Mouse (Mus musculus): Measurements from ENCODE around the gene Olfr323. TPM values are rescaled to one million over a fixed set of nuclear protein-coding genes. Genes with fewer than 3 reads are reported as not detected.

Gene Olfr323
- not detected for polyA plus RNA-seq (2014; fragmentation: Illumina TruSeq; extraction: RNeasy Lipid Tissue Mini Kit (QIAGEN cat#74804))

DNA sequence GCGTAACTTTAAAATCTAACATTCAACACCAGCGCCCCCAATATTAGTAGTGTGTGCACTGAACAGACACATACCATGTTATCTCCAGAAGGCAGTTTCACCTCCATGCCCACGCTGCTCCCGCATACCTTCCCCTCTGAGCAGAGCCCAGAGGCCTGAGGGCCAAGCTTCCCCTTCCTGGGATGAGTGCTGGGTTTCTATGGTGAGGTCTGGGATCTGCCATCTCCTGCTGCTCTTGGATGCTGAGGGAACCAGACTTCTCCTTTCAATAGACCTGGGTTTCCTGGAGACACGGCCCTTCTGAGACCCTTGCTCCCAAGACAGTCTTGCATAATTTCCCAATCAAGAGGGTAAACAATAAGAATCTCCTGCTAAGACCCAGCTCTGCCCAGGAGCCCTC lies at the start of gene Olfr323:
TSS of gene Olfr323 (minus strand) at position 101 of the 400 bp plus-strand sequence.

DNA sequence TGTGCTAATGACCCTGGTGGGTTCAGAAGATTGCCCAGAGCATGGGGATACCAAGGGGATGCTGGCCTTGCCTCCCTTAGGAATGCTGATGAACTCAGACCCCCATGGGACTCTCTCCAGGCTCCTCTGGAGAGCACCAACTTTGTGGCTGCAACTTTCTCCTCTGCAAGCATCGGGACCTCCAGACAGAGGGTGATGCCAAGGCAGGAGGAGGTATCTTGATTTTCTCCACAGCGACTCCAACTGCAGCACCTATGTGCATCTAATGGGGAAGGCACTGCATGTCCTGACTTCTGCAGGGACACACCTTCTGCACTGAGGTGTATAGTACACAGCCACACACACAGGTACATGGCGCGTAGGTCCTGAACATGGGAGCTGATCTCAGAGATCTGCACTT lies 28.3 kb upstream of the Olfr323 start, which contains the start of gene Olfr322:
TSS of gene Olfr322 (plus strand) at position 187 of the 400 bp plus-strand sequence.

DNA sequence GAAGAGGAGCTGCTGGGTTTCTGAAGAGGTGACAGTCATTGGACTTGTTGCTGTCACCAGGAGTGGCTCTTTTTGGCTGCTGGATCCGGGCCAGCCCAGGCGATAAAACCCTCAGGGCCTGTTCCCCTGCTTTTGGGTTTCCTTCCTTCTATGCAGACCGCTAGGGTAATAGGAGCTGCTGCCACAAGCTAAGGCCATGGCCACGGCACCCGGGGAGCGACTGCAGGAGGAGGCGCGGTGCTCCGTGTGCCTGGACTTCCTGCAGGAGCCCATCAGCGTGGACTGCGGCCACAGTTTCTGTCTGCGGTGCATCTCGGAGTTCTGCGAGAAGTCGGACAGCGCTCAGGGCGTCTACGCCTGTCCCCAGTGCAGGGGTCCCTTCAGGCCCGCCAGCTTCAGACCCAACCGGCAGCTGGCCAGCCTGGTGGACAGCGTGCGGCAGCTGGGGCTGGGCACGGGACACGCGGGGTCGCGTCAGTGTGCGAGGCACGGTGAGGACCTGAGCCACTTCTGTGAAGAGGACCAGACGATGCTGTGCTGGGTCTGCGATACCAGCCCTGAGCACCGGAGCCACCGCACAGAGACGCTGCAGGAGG lies 10.1 kb upstream of the Olfr323 start, which contains the start of gene Trim58:
TSS of gene Trim58 (plus strand) at position 194 of the 596 bp plus-strand sequence.

GRCm38 (mm10) chr11:58615975-58616374 lies 14.3 kb downstream of the Olfr323 start, which contains the start of gene 2210407C18Rik:
Gene 2210407C18Rik, minus strand, starts transcription at chr11:58616075.

GRCm38 (mm10) chr11:58594814-58595213 lies 35.5 kb downstream of the Olfr323 start, which contains the start of gene Olfr324:
Gene Olfr324, plus strand, starts transcription at chr11:58595114.

GRCm38 (mm10) chr11:58577430-58577829 lies 52.9 kb downstream of the Olfr323 start, which contains the start of gene Olfr325:
Gene Olfr325, plus strand, starts transcription at chr11:58577730.

Other genes starting within 250 kb of the Olfr323 start
- gene 1810065E05Rik, start 209.4 kb downstream of the Olfr323 start, polyA plus RNA-seq (2014; fragmentation: Illumina TruSeq; extraction: RNeasy Lipid Tissue Mini Kit (QIAGEN cat#74804)): not detected
- gene Gm12253, start 197.9 kb downstream of the Olfr323 start, polyA plus RNA-seq (2014; fragmentation: Illumina TruSeq; extraction: RNeasy Lipid Tissue Mini Kit (QIAGEN cat#74804)): not detected
- not detected for gene Lypd9, start 177.6 kb downstream of the Olfr323 start, polyA plus RNA-seq (2014; fragmentation: Illumina TruSeq; extraction: RNeasy Lipid Tissue Mini Kit (QIAGEN cat#74804))
- gene Olfr30, start 168.2 kb downstream of the Olfr323 start, polyA plus RNA-seq (2014; fragmentation: Illumina TruSeq; extraction: RNeasy Lipid Tissue Mini Kit (QIAGEN cat#74804)): not detected
- not detected for gene Olfr332, start 137.9 kb downstream of the Olfr323 start, polyA plus RNA-seq (2014; fragmentation: Illumina TruSeq; extraction: RNeasy Lipid Tissue Mini Kit (QIAGEN cat#74804))
- gene Olfr331, start 127.9 kb downstream of the Olfr323 start, polyA plus RNA-seq (2014; fragmentation: Illumina TruSeq; extraction: RNeasy Lipid Tissue Mini Kit (QIAGEN cat#74804)): not detected
- gene Olfr330, start 95.7 kb downstream of the Olfr323 start, polyA plus RNA-seq (2014; fragmentation: Illumina TruSeq; extraction: RNeasy Lipid Tissue Mini Kit (QIAGEN cat#74804)): 4.5 TPM
- gene Olfr329-ps, start 84.1 kb downstream of the Olfr323 start, polyA plus RNA-seq (2014; fragmentation: Illumina TruSeq; extraction: RNeasy Lipid Tissue Mini Kit (QIAGEN cat#74804)): 5.1 TPM
- 0.20 TPM for gene Olfr328, start 74.9 kb downstream of the Olfr323 start, polyA plus RNA-seq (2014; fragmentation: Illumina TruSeq; extraction: RNeasy Lipid Tissue Mini Kit (QIAGEN cat#74804))
- gene Olfr224, start 59.9 kb downstream of the Olfr323 start, polyA plus RNA-seq (2014; fragmentation: Illumina TruSeq; extraction: RNeasy Lipid Tissue Mini Kit (QIAGEN cat#74804)): not detected
- not detected for gene Olfr325, start 52.8 kb downstream of the Olfr323 start, polyA plus RNA-seq (2014; fragmentation: Illumina TruSeq; extraction: RNeasy Lipid Tissue Mini Kit (QIAGEN cat#74804))
- not detected for gene Olfr324, start 35.4 kb downstream of the Olfr323 start, polyA plus RNA-seq (2014; fragmentation: Illumina TruSeq; extraction: RNeasy Lipid Tissue Mini Kit (QIAGEN cat#74804))
- 0.80 TPM for gene 2210407C18Rik, start 14.4 kb downstream of the Olfr323 start, polyA plus RNA-seq (2014; fragmentation: Illumina TruSeq; extraction: RNeasy Lipid Tissue Mini Kit (QIAGEN cat#74804))
- gene Trim58, start 10.0 kb upstream of the Olfr323 start, polyA plus RNA-seq (2014; fragmentation: Illumina TruSeq; extraction: RNeasy Lipid Tissue Mini Kit (QIAGEN cat#74804)): not detected
- gene Olfr322, start 28.3 kb upstream of the Olfr323 start, polyA plus RNA-seq (2014; fragmentation: Illumina TruSeq; extraction: RNeasy Lipid Tissue Mini Kit (QIAGEN cat#74804)): not detected
- gene Olfr320, start 50.6 kb upstream of the Olfr323 start, polyA plus RNA-seq (2014; fragmentation: Illumina TruSeq; extraction: RNeasy Lipid Tissue Mini Kit (QIAGEN cat#74804)): not detected
- not detected for gene Olfr319, start 68.7 kb upstream of the Olfr323 start, polyA plus RNA-seq (2014; fragmentation: Illumina TruSeq; extraction: RNeasy Lipid Tissue Mini Kit (QIAGEN cat#74804))
- gene Olfr318, start 93.5 kb upstream of the Olfr323 start, polyA plus RNA-seq (2014; fragmentation: Illumina TruSeq; extraction: RNeasy Lipid Tissue Mini Kit (QIAGEN cat#74804)): not detected
- gene Olfr317, start 108.7 kb upstream of the Olfr323 start, polyA plus RNA-seq (2014; fragmentation: Illumina TruSeq; extraction: RNeasy Lipid Tissue Mini Kit (QIAGEN cat#74804)): not detected
- gene Olfr316, start 122.2 kb upstream of the Olfr323 start, polyA plus RNA-seq (2014; fragmentation: Illumina TruSeq; extraction: RNeasy Lipid Tissue Mini Kit (QIAGEN cat#74804)): not detected
- not detected for gene Olfr315, start 142.7 kb upstream of the Olfr323 start, polyA plus RNA-seq (2014; fragmentation: Illumina TruSeq; extraction: RNeasy Lipid Tissue Mini Kit (QIAGEN cat#74804))
- not detected for gene Olfr314, start 152.5 kb upstream of the Olfr323 start, polyA plus RNA-seq (2014; fragmentation: Illumina TruSeq; extraction: RNeasy Lipid Tissue Mini Kit (QIAGEN cat#74804))
- 17.5 TPM for gene Fam183b, start 171.5 kb upstream of the Olfr323 start, polyA plus RNA-seq (2014; fragmentation: Illumina TruSeq; extraction: RNeasy Lipid Tissue Mini Kit (QIAGEN cat#74804))
- gene Olfr313, start 184.5 kb upstream of the Olfr323 start, polyA plus RNA-seq (2014; fragmentation: Illumina TruSeq; extraction: RNeasy Lipid Tissue Mini Kit (QIAGEN cat#74804)): not detected
- gene Olfr312, start 198.7 kb upstream of the Olfr323 start, polyA plus RNA-seq (2014; fragmentation: Illumina TruSeq; extraction: RNeasy Lipid Tissue Mini Kit (QIAGEN cat#74804)): not detected
- gene Olfr311, start 208.8 kb upstream of the Olfr323 start, polyA plus RNA-seq (2014; fragmentation: Illumina TruSeq; extraction: RNeasy Lipid Tissue Mini Kit (QIAGEN cat#74804)): not detected
- 5.8 TPM for gene Gm12258, start 216.7 kb upstream of the Olfr323 start, polyA plus RNA-seq (2014; fragmentation: Illumina TruSeq; extraction: RNeasy Lipid Tissue Mini Kit (QIAGEN cat#74804))
- gene 2810021J22Rik, start 236.7 kb upstream of the Olfr323 start, polyA plus RNA-seq (2014; fragmentation: Illumina TruSeq; extraction: RNeasy Lipid Tissue Mini Kit (QIAGEN cat#74804)): 13.6 TPM